Mouse (Mus musculus): ENCODE measurements around the gene Lhfp.

GRCm38 (mm10) chr3:53147001-53147400 is 105.7 kb downstream of the Lhfp start:
- TF ChIP-seq CTCF (conservative IDR thresholded peaks at IDR 0.05; ENCODE audit: low read length) (no peak), NANOG (IDR thresholded peaks at IDR 0.05; ENCODE audit: borderline replicate concordance, low read length) (no peak), POU5F1 (IDR thresholded peaks at IDR 0.05; ENCODE audit: borderline replicate concordance, low read length) (no peak)

Data from E14TG2a.4 (cell line).